Mouse (Mus musculus): ENCODE measurements around the gene Phtf2.

DNA sequence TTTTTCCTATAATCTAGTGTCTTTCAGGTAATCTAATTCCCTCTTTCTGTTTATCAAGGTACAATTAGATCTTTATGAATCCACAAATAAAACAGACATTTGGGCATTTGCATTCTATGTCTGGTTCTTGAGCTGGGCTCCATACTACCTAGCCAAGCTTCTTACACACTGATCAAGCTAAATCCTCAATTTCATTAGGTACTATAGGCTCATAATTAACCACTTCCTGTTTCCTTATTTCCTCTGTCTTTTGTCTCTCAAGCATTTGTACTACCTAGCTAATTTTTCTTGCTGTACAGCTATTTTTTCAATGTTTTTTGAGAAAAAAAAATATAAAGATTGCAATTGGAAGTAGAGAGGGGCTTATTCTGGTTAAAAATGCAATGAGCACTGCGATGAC is 44.8 kb downstream of the Phtf2 start:
- TF ChIP-seq CTCF (IDR thresholded peaks at IDR 0.05): no peak
- TF ChIP-seq EP300 (IDR thresholded peaks at IDR 0.05): no peak
